Mouse (Mus musculus): ENCODE measurements around the gene Bbs2.

DNA sequence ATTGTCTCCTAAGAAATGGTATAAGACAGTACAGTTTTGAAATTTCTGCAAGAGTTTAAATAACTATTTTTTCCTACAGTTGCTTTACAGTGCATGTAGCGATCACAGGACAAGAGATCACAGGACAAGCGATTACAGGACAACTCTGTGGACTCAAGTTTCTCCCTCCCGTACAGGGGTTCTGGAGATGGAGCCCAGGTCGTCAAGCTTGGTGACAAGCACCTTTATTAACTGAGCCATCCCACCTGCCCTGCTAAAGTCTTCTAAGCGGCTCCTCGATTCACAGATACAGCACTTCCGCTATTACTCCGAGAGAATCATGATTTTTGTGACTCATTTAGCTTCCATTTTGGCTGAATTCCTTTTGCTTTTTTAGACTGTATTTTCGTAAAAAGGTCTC, 69.0 kb downstream of the Bbs2 start:
- TF ChIP-seq POLR2A (IDR thresholded peaks at IDR 0.05; ENCODE audit: borderline replicate concordance, control insufficient read depth, low read depth, low read length) = no peak
- no peak for TF ChIP-seq CTCF (IDR thresholded peaks at IDR 0.05; ENCODE audit: control insufficient read depth, insufficient read depth, low read length)
